Comparison of ENCODE assay signal across 27 mouse cellular contexts in genomic region chr11:120894397-120894796, GRCm38 (mm10). TPM values are rescaled to one million over a fixed set of nuclear protein-coding genes. Genes with fewer than 3 reads are reported as not detected.
DNase-seq lines count a peak whose midpoint lies in the region; ATAC-seq and TF ChIP-seq lines count a peak whose summit lies in the region.
"Had no signal": no experiment of that assay in that cellular context is flagged by ENCODE, and none has a peak within 500 bp of the region (broad histone marks: within the 10 kb centered on the region; RNA-seq: fewer than 3 reads in every experiment).

No protein-coding gene starts in this region.

- no peak overlapping the region for H3K4me2 ChIP-seq in kidney, embryonic 14.5 days (replicated peaks; ENCODE audit: low read depth, low read length)
- no peak overlapping the region for H3K4me2 ChIP-seq in embryonic facial prominence, embryonic 11.5 days (ENCODE audit: low read depth, low read length)
- H3K4me2 ChIP-seq: hindbrain, embryonic 14.5 days; limb, embryonic 15.5 days; midbrain, embryonic 15.5 days; stomach, embryonic 15.5 days had no signal

- no peak for DNase-seq in kidney, adult 8-10 months
- DNase-seq in lung, adult 2 months, result no peak
- DNase-seq in lung, postnatal 36 days, result no peak
- peak; percentile 30 for DNase-seq in brain, adult 2 months (ENCODE audit: low read depth, low spot score)
- DNase-seq in embryonic facial prominence, embryonic 11.5 days (ENCODE audit: low spot score), result peak; percentile 3
- DNase-seq in thymus, postnatal 36 days, result no peak
- DNase-seq: adrenal gland, postnatal 14 days; cerebellum, adult 9-10 months; gastrocnemius, postnatal 25 days; heart, adult 18-20 months; heart, postnatal 4 days; kidney, postnatal 36 days; layer of hippocampus, adult 9-11 months; left cerebral cortex, postnatal 4 days; lung, postnatal 4 days; thymus, adult 18-20 months; thymus, postnatal 4 days had no signal

- H3K36me3 ChIP-seq in kidney, embryonic 14.5 days (ENCODE audit: control insufficient read depth, insufficient read depth, low read length), result peaks cover 47% of the 10 kb centered on the region; the same call in 1 of the 2 replicates
- H3K36me3 ChIP-seq in embryonic facial prominence, embryonic 11.5 days (replicated peaks; ENCODE audit: control insufficient read depth, insufficient read depth, low read depth, low read length), result no peaks in the 10 kb centered on the region; the same call in none of the 2 replicates

- WGBS in kidney, embryonic 14.5 days, result 70% methylated on average over 8 of the region's 8 CpGs
- WGBS in lung, adult 2 months, result 82% methylated on average over 8 of the region's 8 CpGs
- WGBS in embryonic facial prominence, embryonic 11.5 days, result 90% methylated on average over 8 of the region's 8 CpGs

- no peak overlapping the region for H3K27ac ChIP-seq in kidney, embryonic 14.5 days (ENCODE audit: low read depth, low read length)
- no peak overlapping the region for H3K27ac ChIP-seq in embryonic facial prominence, embryonic 11.5 days (replicated peaks; ENCODE audit: low read depth, low read length)
- H3K27ac ChIP-seq: forebrain, embryonic 10.5 days; hindbrain, embryonic 14.5 days; left cerebral cortex, adult 2 months; limb, embryonic 15.5 days; midbrain, embryonic 15.5 days; stomach, embryonic 15.5 days had no signal

- TF ChIP-seq CTCF in lung, adult 2 months (IDR thresholded peaks at IDR 0.05; ENCODE audit: insufficient read depth, low read length), result 0 out of 2 replicates have a peak, but pooled peaks have one; percentile 9

- no peaks in the 10 kb centered on the region for H3K27me3 ChIP-seq in kidney, embryonic 14.5 days (ENCODE audit: control insufficient read depth, insufficient read depth, low read length)
- H3K27me3 ChIP-seq in embryonic facial prominence, embryonic 11.5 days (ENCODE audit: control insufficient read depth, insufficient read depth, low read length), result no peaks in the 10 kb centered on the region
- H3K27me3 ChIP-seq: limb, embryonic 15.5 days; midbrain, embryonic 15.5 days; stomach, embryonic 15.5 days had no signal

- no peak for ATAC-seq in kidney, embryonic 14.5 days (ENCODE audit: low FRiP score, low TSS enrichment)
- ATAC-seq in embryonic facial prominence, embryonic 11.5 days (replicated peaks; ENCODE audit: insufficient number of reproducible peaks, low FRiP score, low TSS enrichment, low read depth), result no peak
- ATAC-seq: forebrain, embryonic 16.5 days; inflammation-experienced regulatory T-cells, adult 6 months; midbrain, embryonic 15.5 days had no signal

- TF ChIP-seq POLR2A in lung, adult 2 months (IDR thresholded peaks at IDR 0.05; ENCODE audit: borderline replicate concordance, extremely low read depth, low read depth, low read length), result no peak

- H3K4me3 ChIP-seq in kidney, embryonic 14.5 days (ENCODE audit: low read length), result no peak overlapping the region
- H3K4me3 ChIP-seq in lung, adult 2 months (replicated peaks; ENCODE audit: extremely low read depth, low read depth, low read length), result no peak overlapping the region
- no peak overlapping the region for H3K4me3 ChIP-seq in embryonic facial prominence, embryonic 11.5 days (ENCODE audit: low read depth, low read length)
- H3K4me3 ChIP-seq: forebrain, embryonic 10.5 days; left cerebral cortex, adult 2 months; limb, embryonic 15.5 days; midbrain, embryonic 15.5 days; myocyte; stomach, embryonic 15.5 days had no signal

- H3K9ac ChIP-seq in kidney, embryonic 14.5 days (ENCODE audit: low read depth, low read length), result 0 out of 2 replicates have a peak overlapping the region, but pooled peaks have one; percentile 12
- H3K9ac ChIP-seq in embryonic facial prominence, embryonic 11.5 days (replicated peaks; ENCODE audit: low read length), result no peak overlapping the region
- H3K9ac ChIP-seq: hindbrain, embryonic 14.5 days; limb, embryonic 15.5 days; midbrain, embryonic 15.5 days; stomach, embryonic 15.5 days had no signal

- no peaks in the 10 kb centered on the region for H3K9me3 ChIP-seq in kidney, embryonic 14.5 days (ENCODE audit: control insufficient read depth, low read length)
- H3K9me3 ChIP-seq in embryonic facial prominence, embryonic 11.5 days (replicated peaks; ENCODE audit: control insufficient read depth, low read length), result no peaks in the 10 kb centered on the region
- H3K9me3 ChIP-seq: forebrain, embryonic 10.5 days; limb, embryonic 15.5 days; midbrain, embryonic 15.5 days; stomach, embryonic 15.5 days had no signal

- no peaks in the 10 kb centered on the region for H3K4me1 ChIP-seq in kidney, embryonic 14.5 days (ENCODE audit: control insufficient read depth, insufficient read depth, low read length)
- H3K4me1 ChIP-seq in lung, adult 2 months (ENCODE audit: control insufficient read depth, insufficient read depth, low read length), result peaks cover 7% of the 10 kb centered on the region; the same call in 1 of the 2 replicates
- no peaks in the 10 kb centered on the region for H3K4me1 ChIP-seq in embryonic facial prominence, embryonic 11.5 days (ENCODE audit: control insufficient read depth, insufficient read depth, low read length)
- H3K4me1 ChIP-seq: forebrain, embryonic 10.5 days; limb, embryonic 15.5 days; midbrain, embryonic 15.5 days; stomach, embryonic 15.5 days had no signal

RNA-seq across cellular contexts. Expression of gene Ccdc57, which starts 38.3 kb away (rescaled TPM):
- polyA plus RNA-seq in kidney, embryonic 14.5 days (2014; fragmentation: Nextera tagmentation; extraction: Ambion mirVana), result 5.0 and 9.2 TPM in 2 replicates
- polyA plus RNA-seq in lung, adult 2 months (2012; rRNA removed), result 2.6 and 2.9 TPM in 2 replicates
- polyA plus RNA-seq in embryonic facial prominence, embryonic 11.5 days (2014; fragmentation: Nextera tagmentation; extraction: Ambion mirVana), result 4.5 and 5.3 TPM in 2 replicates

RNA-seq across cellular contexts. Expression of gene Slc16a3, which starts 53.9 kb away (rescaled TPM):
- 21.8 and 21.9 TPM in 2 replicates for polyA plus RNA-seq in kidney, embryonic 14.5 days (2014; fragmentation: Nextera tagmentation; extraction: Ambion mirVana)
- 20.8 and 28.8 TPM in 2 replicates for polyA plus RNA-seq in lung, adult 2 months (2012; rRNA removed)
- polyA plus RNA-seq in embryonic facial prominence, embryonic 11.5 days (2014; fragmentation: Nextera tagmentation; extraction: Ambion mirVana), result 30.7 and 40.8 TPM in 2 replicates

Comparison
In these comparisons a context has a peak if more than half of its experiments do, and no peak if none do; other contexts are left out.
1. DNase-seq: peak in brain, adult 2 months (single experiment) and embryonic facial prominence, embryonic 11.5 days (single experiment); none in kidney, adult 8-10 months (0 of 2), lung, adult 2 months (single experiment), lung, postnatal 36 days (single experiment) and thymus, postnatal 36 days (0 of 2).